Mouse (Mus musculus) adrenal gland, adult 2 months (tissue): ENCODE measurements around the gene Sh3bgrl2. TPM values are rescaled to one million over a fixed set of nuclear protein-coding genes. Genes with fewer than 3 reads are reported as not detected.

Experiments
- DNase-seq: peaks from one replicate; pipeline ENCODE4 v3.0.0; 2021
- polyA plus RNA-seq: library from polyadenylated mRNA; depleted of rRNA; stranded (reverse); fragments of >200 nt; gene quantifications from 2 replicates; pipeline ENCODE4 v1.2.3, GENCODE M21; 2012
- total RNA-seq, 2 experiments: library from RNA; stranded (reverse); gene quantifications; 2 replicates each; pipeline ENCODE4 v1.2.3; 2021

Gene Sh3bgrl2
- total and polyA plus RNA-seq, 3 experiments = 1.5 to 20.2 (median 16.1) TPM

DNA sequence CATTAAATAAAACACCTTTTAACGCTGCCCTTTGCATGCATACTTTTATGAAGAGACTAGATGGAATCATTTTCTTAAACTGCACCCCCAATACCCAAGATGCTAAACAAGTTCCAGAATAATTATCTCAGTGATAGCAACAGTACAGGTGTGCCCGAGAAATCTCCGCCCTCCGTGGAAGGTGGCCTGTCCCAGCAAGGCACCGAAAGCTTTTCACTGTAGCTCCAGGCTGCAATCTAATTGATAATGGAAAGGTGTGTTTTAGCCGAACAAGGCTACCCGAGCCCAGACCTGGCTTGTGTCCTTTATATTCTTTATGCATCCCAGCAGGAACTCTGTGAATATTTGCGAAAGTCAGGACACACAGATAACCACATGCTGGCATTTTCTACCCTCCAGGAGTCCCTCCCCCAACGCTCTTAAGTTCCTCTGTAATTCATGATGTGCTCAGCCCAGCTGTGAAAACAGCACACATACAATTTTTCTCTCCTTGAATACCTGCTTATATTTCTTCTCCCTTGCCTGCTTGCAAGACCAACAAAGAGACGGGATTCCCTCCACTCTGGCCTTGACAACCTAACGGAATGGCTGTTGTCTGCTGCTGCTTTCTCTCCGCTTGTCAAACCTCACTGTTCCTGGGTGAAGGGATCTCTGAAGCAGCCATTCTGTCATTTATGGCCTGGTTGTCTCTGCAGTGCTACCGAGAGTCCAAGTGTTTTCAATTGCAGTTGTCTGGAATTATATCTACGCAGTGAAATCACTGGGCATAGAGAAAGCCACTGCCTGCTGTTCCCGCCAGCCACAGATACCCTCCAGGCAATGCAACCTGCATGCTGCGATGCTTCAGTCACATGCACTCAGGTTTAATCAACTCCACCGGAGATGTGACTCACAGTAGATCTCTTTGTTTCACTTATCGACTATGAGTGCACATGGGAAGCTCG is 80.8 kb downstream of the Sh3bgrl2 start:
- no peak for DNase-seq

DNA sequence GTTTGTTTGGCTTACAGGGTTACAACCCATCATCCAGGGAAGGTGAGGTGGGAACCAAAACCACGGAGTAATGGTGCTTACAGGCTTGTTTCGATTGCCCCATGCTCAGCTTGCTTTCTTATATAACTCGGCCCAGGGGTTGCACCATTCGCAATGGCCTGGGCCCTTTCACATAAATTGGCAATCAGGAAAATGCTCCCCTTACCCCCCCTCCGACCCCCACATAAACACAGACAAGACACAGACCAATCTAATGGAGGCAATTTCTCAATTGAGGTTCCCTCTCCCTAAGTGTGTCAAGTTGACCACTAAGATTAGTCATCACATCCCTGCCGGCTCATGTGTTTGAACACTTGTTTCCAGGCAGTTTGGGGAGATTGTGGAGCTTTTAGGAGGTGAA is 82.2 kb downstream of the Sh3bgrl2 start:
- DNase-seq = no peak

DNA sequence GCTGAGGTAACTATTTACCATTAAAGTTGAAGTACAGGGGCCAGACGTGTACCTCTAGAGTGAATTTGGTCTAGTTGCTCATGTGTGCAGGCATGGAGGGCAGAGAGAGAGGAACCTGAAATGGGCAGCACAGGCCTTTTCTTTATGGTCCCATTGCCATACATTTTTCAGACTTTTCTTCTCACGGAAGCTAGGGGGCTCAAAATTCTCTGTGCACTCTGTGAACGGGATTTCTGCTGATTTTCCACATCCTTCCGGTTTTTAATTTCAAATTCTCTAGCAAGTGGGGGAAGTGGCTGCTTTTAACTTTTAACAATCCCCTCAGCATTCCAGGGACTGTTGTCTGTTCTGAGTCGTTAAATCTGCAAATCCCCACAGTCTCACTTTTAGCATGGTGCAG is 83.8 kb downstream of the Sh3bgrl2 start:
- DNase-seq = no peak

DNA sequence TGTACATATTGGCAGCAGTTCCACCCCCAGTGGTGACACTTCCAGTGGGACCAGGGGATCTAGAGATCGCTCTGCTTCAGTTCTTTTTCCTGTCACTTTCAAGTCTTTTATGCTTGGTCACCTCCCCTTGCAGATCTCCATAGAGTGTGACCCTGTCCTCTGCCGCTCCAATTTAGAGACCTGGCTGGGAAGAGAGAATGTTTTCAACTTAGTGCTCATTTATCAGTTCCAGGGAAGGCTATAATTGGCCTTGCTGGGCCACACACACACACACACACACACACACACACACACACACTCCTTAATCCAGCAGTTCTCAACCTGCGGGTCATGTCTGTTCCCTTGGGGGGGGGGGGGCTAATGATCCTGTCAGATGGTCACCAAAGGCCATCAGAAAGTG is 86.6 kb downstream of the Sh3bgrl2 start:
- no peak for DNase-seq

DNA sequence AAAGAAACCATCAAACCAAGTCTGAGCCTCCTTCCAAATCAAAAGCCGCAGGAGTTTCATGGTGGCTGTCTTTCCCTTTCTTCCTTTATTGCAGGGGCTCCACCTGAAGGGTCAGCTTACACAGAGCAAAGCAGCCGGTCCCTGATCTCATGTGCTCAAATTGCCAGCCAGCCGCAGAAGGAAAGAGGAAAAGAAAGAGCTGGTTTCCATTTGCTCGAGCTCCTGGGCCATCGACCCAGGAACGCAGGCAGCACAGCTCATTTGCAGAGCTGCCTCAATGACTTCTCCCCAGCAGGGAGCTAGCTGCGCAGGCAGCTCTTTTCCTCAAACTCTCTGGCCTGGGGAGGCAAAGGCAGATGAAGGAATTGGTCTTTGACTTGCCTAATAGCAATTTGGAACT is 87.9 kb downstream of the Sh3bgrl2 start:
- DNase-seq = no peak

DNA sequence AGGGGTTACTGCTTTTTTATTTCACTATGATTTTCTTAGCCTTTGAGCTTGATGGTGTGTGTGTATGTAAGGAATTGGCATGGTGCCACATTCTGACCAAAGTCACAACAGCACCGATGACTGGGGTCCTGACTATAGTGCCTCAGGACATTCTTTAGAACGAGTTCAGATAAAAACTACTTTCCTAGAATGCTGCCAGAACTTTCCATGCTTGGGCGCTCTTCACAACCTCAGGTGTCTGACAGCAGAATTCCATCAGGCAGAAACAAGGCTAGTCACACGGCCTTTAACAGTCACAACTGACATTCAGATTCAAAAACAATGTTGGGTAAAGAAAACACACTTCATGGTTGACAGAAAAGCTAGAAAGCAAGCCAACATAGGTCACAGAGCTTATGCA is 95.0 kb downstream of the Sh3bgrl2 start:
- no peak for DNase-seq

DNA sequence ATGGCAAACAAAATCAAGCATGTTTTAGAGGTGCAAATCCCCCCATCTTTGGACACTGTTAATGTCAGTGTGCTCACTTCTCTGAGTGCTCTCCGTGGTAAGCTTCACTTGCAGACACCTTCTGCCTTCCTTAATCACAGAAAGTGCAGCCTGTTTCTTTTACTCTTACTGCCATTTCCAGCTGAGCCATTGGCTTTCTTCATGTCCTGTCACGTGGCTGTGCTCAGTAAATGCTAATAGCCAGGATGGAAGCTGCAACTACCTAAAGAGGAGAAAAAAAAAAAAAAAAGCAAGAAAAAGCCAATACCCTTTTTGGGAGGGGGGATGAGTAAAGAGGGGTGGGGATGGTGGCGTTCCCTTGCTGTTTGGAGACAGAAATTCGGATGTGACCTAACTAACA is 95.7 kb downstream of the Sh3bgrl2 start:
- no peak for DNase-seq

DNA sequence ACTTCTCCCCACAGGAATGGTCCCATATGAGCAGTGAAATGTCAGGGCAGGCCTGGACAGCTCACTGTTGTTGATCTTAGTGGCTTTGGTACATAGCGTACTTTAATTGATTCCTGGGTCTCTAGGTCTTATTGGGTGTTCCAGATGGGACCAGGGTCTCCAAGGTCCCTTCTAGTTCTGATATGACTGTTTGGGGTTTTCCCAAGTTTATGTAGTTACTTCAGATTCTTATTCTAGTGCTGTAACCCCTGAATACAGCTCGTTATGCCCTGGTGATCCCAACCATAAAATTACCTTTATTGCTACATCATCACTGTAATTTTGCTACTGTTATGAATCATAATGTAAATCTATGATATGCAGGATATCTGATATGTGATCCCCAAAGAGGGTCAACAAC is 98.1 kb downstream of the Sh3bgrl2 start:
- no peak for DNase-seq

DNA sequence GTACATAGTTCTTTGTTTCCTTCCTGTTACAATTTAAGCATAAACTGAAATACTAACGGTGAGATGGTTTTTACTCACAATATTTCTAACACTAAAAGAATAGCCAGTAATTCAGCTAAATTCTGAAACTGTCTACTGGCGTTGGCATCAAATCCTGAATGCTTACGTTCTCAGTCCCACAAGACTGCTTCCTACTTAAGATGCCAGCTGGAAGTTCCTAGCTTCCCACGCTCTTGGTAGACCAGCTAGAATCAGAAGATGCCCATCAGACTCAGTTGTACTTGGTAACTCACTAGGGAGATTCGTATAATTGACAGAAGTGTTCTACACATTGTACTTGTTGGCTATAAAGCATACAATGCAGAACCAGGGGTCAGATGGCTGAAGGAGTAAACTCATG is 98.6 kb downstream of the Sh3bgrl2 start:
- no peak for DNase-seq

DNA sequence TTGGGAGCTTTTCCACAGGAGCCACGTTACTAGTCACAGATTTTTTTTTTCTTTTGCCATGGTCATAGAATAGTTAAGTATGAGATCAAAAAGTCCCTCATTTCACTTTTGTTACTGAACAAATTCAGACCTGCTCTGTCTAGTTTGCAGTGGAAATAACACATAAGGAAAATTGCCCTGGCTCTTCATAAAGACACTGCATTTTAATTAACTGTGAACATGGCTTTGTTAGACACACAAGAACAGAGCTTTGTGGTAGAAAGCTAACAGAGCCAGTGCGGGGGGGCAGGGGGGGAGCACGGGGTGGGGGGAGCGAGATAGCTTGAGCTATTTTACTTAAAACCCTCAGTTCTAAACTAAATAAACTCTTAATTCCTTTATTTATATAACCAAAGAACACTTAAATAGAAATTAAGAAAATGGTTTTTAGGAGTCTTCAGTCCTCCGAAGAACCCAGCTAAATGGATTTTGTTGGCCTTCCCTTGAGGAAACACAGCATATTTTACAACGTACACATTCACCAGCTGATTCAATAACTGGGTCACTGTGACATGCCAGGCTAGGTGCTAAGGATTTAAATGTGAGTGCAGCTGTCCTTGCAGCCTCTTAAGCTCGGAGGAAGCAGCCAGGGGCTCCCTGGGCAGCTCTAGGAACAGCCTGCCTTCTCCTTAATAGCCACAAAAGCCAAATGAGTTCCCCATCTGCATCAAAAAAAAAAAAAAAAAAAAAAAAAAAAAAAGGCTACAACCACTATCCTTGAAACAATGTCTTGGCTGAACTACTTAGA is 100.0 kb downstream of the Sh3bgrl2 start:
- no peak for DNase-seq

DNA sequence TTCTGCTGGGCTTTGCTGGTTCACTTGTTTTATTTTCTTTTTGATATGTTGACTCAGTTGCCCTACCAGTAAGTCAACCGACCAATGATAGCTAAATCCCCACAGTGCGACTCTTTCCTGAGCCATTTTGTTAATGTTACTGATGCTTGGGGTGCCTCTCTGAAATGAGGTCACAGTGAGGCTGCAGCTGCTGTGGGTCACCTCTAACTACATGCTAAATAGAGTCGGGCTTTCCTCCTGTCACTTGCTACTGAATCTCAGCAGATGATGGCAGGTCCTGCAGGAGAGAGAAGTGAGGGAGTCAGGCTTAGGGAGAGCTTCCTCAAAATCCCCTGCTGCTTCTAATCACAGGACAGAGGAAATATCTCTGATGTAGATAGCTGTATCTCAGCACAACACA is 100.6 kb downstream of the Sh3bgrl2 start:
- DNase-seq = no peak

DNA sequence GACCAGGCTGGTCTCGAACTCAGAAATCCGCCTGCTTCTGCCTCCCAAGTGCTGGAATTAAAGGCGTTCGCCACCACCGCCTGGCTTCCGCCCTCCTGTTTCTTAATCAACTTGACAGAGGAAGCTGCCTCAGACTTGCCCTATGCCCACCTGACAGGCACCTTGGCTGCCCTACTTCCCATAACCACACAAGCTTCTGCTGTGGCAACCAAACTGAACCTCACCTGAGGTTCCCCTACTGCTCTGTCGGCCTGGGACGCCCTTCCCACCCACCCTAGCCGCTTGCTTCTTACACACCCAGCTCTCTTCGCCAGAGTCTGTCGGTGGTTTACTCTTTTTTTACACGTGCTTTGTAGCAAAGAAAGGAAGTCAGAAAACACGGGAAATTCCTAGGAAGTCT is 103.9 kb downstream of the Sh3bgrl2 start:
- no peak for DNase-seq

DNA sequence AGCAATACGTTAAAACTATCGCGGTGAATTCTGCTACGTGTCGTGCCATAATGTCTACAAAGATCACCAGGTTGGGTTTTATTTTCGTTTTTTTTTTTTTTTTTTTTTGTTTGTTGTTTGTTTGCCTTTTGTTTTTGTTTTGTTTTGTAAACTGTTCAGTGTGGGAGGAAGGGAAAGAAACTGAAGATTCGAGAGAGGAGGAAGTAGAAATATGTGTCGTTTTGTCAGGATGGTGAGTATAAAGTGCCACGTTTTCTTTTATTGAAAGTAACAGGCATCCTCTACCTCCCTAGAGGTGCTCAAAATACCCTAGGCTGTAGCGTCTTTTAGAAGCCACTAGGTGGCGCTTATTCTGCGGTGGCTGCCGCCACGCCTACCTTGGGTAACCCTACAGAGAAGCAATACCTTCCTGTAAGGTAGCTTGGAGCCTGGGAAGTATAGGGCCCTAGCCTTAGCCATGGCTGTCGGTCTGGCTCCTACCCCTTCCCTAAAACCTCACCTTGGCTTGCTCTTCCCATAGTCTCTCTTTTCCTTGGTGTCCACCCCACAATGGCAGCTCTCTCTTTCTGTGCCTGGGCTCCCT is 104.6 kb downstream of the Sh3bgrl2 start:
- peak; percentile 7 for DNase-seq

DNA sequence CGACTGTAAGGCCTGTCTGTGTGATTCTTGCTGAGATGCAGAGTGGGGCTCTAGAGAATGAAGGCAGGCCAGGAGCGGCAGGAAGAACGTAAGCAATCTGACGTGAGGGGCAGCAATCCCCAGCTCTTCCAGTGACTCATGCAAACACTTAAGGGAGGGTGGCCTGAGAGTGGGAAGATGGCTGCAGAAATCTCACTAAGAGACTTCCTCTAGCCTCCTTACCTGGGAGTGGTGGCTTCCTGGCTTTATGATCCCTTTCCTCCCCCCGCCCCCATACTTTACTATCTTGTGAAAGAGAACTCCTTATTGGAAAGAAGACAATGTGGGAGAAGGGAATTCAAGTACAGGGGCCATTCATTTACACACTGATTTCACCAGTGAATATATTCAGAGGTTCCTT is 106.5 kb downstream of the Sh3bgrl2 start:
- DNase-seq = no peak

DNA sequence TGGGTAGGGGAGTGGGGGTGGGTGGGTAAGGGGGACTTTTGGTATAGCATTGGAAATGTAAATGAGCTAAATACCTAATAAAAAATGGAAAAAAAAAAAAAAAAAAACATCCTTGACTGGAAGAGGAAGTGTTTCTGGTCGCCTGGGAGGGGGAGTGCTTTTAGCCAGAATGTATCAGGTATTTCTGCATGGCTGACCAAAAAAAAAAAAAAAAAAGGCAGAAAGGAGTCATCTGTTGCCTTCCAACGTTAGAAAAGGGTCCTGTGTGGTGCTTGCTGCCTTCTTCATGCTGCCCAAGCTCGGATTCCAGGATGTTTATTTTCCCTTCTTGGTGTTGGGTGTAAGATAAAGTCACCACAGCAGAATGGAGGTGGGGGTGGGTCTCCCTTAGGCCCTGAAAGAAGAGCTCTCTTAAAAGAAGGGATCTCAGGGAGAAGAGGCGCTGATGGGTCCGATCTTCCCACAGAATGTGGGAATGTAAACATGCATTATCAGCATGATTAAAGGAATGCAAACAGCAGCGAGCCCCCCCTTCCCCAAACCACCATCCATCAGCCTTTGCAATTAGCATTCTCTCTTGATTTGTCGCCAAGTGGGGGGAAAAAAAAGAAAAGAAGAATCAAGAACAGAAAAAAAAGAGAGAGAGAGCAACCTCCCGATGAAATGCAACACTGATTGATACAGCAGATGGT is 109.0 kb downstream of the Sh3bgrl2 start:
- DNase-seq = no peak

DNA sequence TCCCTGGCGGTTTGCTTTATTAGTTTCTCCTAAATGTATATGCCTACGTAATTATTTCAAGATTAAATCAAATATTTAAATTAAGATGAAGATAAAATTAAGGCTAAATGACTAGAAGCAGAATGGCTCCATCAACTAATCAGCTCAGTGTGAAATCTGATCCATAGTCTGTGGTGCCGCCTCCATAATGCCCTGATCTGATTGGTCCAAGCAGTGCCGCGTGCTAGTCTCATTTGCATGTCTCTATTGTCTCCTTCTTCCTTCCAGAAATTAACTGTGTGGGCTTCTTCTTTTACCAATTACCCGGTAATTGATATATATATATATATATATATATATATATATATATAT is 109.5 kb downstream of the Sh3bgrl2 start:
- DNase-seq = no peak

DNA sequence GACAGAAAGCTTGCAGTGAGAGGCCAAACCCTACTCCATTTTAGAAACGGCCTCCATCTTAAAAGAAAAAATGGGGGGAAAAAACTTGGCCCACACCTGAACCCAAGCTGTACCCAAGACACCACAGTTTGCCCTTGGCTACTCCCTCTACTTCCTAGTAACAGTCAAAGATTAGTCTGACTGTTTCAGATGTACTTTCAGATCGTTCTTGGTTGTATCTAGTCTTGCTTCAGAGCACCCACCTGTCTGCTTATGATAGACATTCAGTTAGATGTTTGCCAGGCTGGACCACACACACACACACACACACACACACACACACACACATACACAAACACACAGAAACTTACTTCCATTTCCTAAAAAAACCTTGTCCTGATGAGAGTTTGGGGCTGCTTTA is 111.0 kb downstream of the Sh3bgrl2 start:
- no peak for DNase-seq

DNA sequence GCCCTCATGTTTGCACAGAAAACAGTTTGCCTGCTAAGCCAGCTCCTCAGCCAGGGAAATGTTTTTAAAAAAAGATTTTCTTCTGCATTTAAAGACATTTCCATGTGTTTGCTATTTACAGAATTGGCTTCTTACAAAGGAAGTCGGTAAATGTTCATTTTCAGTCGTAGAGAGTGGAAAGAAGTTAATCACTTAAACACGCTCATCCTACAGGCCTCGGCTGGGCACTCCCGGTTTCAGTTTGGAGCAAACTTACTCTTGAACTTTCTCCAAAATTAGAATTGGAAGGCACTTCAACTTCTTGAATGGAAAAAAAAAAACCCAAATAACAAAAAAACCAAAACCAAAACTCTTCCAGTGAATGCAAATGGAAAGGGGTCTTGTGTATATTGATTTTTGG is 113.7 kb downstream of the Sh3bgrl2 start:
- DNase-seq = no peak

DNA sequence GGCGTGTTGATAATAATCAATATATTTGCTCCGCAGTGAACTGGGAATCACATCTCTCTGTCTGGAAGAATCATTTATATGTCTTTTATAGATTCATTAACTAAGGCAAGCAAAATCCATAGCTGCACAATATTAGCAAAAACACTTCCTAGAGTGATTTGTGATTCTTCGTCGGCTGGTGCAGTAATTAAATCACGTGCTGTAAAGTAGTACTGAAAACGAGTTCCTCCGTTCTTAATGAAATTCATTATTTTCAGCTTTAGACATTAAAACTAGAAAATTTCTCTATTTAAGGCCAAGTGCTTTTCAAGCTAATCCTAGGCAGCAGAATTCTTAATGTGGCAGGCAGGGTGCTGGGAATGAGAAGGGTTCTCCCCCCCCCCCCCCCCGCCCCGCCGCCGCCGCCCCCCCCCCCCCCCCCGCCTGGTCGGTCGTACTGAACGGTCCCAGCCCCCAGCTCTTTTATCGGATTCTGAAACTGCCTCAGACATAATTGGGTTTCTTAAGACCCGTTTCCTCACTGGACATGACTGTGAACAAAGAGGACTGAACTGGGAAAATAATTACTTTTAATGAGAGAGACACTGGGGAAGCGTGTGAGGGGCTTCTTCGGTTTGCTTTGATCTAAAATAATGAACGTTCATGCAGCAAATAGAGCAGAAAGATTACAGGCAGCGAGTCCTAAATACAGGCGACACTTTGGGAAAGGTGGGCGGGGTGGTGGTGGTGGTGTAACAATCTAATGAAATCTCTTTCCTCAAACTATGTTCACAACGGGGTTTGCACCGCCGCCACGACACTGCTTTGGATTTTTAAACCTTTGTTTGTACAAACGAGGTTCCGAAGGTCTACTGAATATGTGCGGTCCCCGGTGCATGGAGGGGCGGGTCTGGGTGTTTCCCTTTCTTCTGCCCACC is 116.1 kb downstream of the Sh3bgrl2 start:
- no peak for DNase-seq

DNA sequence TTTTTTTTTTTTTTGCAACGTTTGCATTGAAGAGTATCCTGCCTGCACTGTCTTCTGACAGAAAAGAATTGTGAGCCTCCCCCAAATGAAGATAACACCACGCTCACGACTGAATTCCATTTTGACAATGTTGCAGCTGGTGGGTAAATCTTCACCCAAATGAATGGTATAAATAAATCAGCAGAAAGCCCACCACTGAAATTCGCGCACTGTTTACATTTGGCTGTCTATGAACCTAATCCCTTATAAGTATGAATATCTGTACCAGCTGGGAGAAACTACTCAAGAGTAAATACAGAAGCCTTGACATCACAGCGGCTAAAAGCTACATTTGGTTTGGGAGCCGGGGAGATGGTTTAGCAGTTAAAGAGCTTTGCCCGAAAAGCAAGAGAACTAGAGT is 116.8 kb downstream of the Sh3bgrl2 start:
- no peak for DNase-seq

DNA sequence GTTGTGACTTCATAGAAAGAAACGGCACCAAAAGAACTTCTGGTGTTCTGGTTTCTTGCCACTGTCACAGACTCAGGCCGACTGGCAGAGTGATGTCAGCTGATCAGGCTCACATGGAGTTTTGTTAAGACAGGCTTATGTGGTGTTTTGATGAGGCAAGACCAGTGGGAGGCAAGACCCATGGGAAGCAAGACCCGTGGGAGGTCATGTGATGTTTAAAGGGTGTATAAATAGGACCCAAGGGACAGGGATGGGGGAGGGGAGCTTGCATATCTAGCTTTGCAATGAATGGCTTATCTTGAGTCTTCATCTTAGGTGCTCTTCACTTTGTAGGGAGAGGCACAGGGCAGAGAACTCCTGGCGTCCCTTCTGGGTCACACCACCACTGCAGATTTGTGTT is 118.9 kb downstream of the Sh3bgrl2 start:
- no peak for DNase-seq
